Mouse (Mus musculus) midbrain, embryonic 13.5 days (tissue): ENCODE data around the gene Trmo. TPM values are rescaled to one million over a fixed set of nuclear protein-coding genes. Genes with fewer than 3 reads are reported as not detected.

Experiments used
- ATAC-seq: fragments of 200-750 bp; cut with Nextera tagmentation; 2 replicates; pipeline ENCODE4 v1.8.0; 2017; ENCODE audit warnings: mild to moderate bottlenecking, moderate TSS enrichment, moderate library complexity
- H3K27ac ChIP-seq: fragments of 300-500 bp; sonication (generic); 2 replicates; pipeline ENCODE4 v1.5.1; 2015; ENCODE audit warnings: inconsistent platforms, mild to moderate bottlenecking, moderate library complexity
- H3K27me3 ChIP-seq: fragments of 300-500 bp; sonication (generic); 2 replicates; pipeline ENCODE4 v1.6.1; 2015; ENCODE audit warnings: mild to moderate bottlenecking, inconsistent platforms
- H3K36me3 ChIP-seq: fragments of 300-500 bp; sonication (generic); 2 replicates; pipeline ENCODE4 v1.6.1; 2015; ENCODE audit warnings: mild to moderate bottlenecking, inconsistent platforms
- H3K4me1 ChIP-seq: fragments of 300-500 bp; sonication (generic); replicated peaks from 2 replicates; pipeline ENCODE4 v1.6.1; 2015; ENCODE audit warnings: inconsistent platforms
- H3K4me2 ChIP-seq: fragments of 300-500 bp; sonication (generic); replicated peaks from 2 replicates; pipeline ENCODE4 v1.6.1; 2015; ENCODE audit warnings: moderate library complexity, mild to moderate bottlenecking, inconsistent platforms
- H3K4me3 ChIP-seq: fragments of 300-500 bp; sonication (generic); replicated peaks from 2 replicates; pipeline ENCODE4 v1.5.1; 2015; ENCODE audit warnings: mild to moderate bottlenecking, inconsistent platforms
- H3K9ac ChIP-seq: fragments of 300-500 bp; sonication (generic); replicated peaks from 2 replicates; pipeline ENCODE4 v1.6.1; 2015; ENCODE audit warnings: mild to moderate bottlenecking, inconsistent platforms
- H3K9me3 ChIP-seq: fragments of 300-500 bp; sonication (generic); 2 replicates; pipeline ENCODE4 v1.6.1; 2016; ENCODE audit warnings: mild to moderate bottlenecking, inconsistent platforms
- WGBS: fragments of 180-500 bp; shearing (Covaris S2); methylation state at CpG from one replicate; pipeline ENCODE4 v1.1.7; 2015; 5-methylcytosine and 5-hydroxymethylcytosine counted together
- polyA plus RNA-seq: library from polyadenylated mRNA; unstranded; fragments of >200 nt; fragmentation: Nextera tagmentation; extraction: Ambion mirVana; gene quantifications from 2 replicates; pipeline ENCODE4 v1.2.1, GENCODE M21; 2015

Gene Trmo
- polyA plus RNA-seq, 1 experiment from 2014 or later = 9.2 TPM

- no peaks in the 10 kb centered on the region for H3K4me1 ChIP-seq
- ATAC-seq = no peak
- WGBS = 18% methylated on average over 3 of the region's 3 CpGs
- H3K27me3 ChIP-seq = no peaks in the 10 kb centered on the region; the same call in 1 of the 2 replicates
- H3K4me3 ChIP-seq = no peak overlapping the region
- no peaks in the 10 kb centered on the region for H3K36me3 ChIP-seq
- no peak overlapping the region for H3K27ac ChIP-seq
- H3K9me3 ChIP-seq = no peaks in the 10 kb centered on the region
- H3K9ac ChIP-seq = no peak overlapping the region
- no peak overlapping the region for H3K4me2 ChIP-seq
Measured at GRCm38 (mm10) chr4:46328906-46329305, 60.3 kb downstream of the Trmo start.

Other genes with a start within 250 kb of the Trmo start
- 35.8 and 36.4 TPM in 2 replicates for gene Xpa, start 193.1 kb downstream of the Trmo start, polyA plus RNA-seq
- not detected in 2 replicates for gene Foxe1, start 45.8 kb downstream of the Trmo start, polyA plus RNA-seq
- gene Hemgn, start 24.1 kb upstream of the Trmo start, polyA plus RNA-seq = 0.17 and 0.26 TPM in 2 replicates
- gene Anp32b, start 61.5 kb upstream of the Trmo start, polyA plus RNA-seq = 126 and 136 TPM in 2 replicates
- gene Nans, start 99.8 kb upstream of the Trmo start, polyA plus RNA-seq = 63.2 and 63.9 TPM in 2 replicates
- gene Trim14, start 146.7 kb upstream of the Trmo start, polyA plus RNA-seq = 0.40 and 0.57 TPM in 2 replicates
- 2.5 and 3.9 TPM in 2 replicates for gene Coro2a, start 212.8 kb upstream of the Trmo start, polyA plus RNA-seq